Mouse (Mus musculus) E14TG2a.4 (cell line): Measurements from ENCODE around the gene Rerg.

Source experiments
- CTCF ChIP-seq: conservative IDR thresholded peaks from 2 replicates; pipeline ENCODE4 v1.5.1; 2014; ENCODE audit warnings: low read length
- NANOG ChIP-seq: IDR thresholded peaks from 2 replicates; pipeline ENCODE4 v1.6.1; 2014; ENCODE audit warnings: borderline replicate concordance, low read length, mixed read lengths
- POU5F1 ChIP-seq: IDR thresholded peaks from 2 replicates; pipeline ENCODE4 v1.6.1; 2014; ENCODE audit warnings: low read length, borderline replicate concordance

DNA sequence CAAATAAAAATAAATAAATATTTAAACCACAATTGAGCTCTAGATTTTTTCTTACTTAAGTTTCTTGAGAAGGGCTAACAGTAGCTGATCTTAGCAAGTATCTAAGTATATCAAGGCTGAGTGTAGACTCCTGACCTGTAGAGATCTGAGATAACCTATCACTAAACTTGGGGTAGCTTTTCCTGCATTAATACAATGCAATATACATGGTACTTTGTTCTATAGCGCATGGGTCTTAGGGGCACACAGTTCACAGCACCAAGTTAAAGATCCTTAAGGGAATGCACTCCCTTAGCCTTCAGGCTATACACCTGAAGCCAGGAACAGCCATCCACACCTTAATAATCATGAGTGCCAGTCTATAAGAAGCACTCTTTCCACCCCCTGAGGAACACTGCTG, 38.5 kb downstream of the Rerg start:
- TF ChIP-seq POU5F1 = no peak
- TF ChIP-seq CTCF = no peak
- no peak for TF ChIP-seq NANOG
